Mouse (Mus musculus): ENCODE data around the gene Olfr1240.

The Olfr1240 gene

DNA sequence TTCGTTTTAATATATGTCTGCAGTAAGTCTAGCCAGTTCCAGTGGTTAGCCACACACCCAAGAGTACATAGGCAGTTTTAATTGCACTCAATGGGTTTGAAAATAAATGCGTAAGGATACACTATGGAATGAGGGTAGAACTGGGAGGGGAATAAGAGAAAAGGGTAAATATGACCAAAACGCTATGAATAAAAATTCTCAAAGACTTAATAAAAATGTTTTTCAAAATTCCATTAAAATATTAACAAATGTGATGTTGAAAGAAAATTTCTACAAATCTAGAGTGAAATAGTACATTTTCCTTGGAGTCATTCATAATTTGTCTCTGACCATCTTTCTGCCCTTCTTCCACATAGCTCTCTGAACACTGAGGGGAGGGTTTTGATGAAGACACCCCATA lies at the start of gene Olfr1240:
Olfr1240 (minus strand) TSS at position 101 of the 400 bp plus-strand sequence.
- no peak for DNase-seq (ENCODE audit: low spot score)

DNA sequence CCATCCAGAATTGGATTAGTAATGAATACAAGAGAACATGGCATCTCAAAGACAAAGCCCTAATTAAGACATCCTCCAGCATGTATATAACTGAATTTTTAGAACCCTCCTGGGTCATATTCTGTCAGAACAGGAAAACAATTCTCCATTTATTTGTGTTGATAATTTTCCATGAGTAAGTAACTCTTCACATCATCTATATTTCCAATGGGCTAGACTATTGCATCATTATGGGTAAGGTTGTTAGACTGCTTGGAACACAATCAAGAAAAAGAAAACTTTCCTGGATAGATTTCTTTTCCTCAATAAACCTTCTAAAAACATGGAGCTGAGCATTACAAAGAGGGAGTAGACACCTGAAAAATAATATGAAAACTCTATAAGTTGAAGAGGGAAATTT lies 44.2 kb upstream of the Olfr1240 start, which contains the start of gene Olfr1241:
Olfr1241 (minus strand) TSS at position 101 of the 400 bp plus-strand sequence.
- DNase-seq (ENCODE audit: low spot score): no peak

DNA sequence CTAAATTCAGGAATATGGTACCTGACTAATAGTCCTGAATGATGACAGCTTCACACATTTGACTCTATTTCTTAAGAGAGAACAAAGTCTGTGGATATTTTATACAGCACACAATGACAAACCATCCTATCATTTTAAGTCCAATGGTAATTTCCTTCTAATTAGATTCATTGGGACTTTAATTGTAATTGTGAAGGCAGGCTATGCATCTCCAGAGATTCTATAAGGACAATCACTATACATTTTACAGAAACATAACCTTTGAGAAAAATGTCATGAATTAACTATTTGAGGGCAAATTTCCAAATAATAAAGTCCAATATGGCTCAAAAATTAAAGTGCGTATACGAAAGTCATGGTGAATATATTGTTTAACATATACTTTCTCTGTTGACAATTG lies 22.5 kb downstream of the Olfr1240 start, which contains the start of gene Olfr1239:
Olfr1239 (minus strand) TSS at position 101 of the 400 bp plus-strand sequence.
- no peak for DNase-seq (ENCODE audit: low spot score)

DNA sequence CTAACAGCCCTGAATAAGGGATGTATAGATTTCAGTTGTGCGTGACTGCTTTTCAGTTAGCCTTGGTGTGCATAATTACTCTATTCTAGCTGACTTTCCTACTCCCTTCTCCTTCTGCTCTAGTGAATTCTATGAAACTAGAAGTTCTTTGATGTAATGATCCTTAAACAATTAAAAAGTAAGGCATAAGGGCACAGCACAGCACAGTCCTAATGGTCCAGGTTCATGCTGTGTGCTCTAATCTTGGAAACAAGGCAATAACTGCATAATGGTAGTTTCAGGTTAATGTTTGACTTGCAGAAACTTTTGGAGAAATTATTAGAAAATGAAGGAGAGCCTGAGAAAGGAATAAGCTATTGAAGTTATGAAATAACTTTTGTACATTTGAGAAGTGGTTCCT lies 28.2 kb downstream of the Olfr1240 start:
- no peak for DNase-seq (ENCODE audit: low spot score)

DNA sequence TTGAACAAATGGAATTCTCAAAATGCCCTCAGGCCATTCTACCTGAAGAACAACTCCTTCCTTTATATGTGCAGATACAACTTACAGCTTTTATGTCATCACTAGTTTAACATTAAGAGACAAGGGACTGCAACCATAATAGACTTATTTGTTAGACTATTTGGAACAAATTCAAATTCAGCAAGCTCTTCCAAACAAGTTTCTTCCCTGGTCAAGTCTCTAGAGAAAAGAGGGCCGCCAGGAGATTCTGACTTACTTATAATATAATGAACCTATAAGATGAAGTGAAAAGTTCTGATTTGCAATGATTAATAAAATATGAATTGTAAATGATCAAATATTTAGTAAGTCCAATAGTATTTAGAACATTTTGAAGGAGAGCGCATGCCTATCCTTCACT lies 33.2 kb downstream of the Olfr1240 start, which contains the start of gene Olfr1238:
Olfr1238 (minus strand) TSS at position 101 of the 400 bp plus-strand sequence.
- DNase-seq (ENCODE audit: low spot score): no peak

DNA sequence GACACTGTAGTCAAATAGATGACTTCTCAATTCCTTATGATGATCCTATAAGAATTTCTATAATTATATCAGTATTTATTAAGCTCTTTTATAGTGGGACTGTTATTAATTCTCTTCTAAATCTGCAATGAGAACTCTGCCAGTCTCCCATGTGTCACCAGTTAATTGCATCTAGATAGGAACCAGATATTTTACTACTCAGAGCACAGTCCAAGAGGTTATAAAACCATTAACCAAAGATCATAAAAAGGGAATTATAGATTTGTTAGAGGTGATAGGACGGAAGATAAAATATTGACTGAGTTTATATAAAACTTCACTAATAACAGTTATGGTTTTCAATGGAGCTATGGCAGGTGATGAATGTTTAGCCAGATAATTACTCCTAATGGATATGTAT lies 41.9 kb downstream of the Olfr1240 start:
- no peak for DNase-seq (ENCODE audit: low spot score)

All from ovary, postnatal 10 days (tissue).